Mouse (Mus musculus) MEL (cell line): ENCODE results near the gene Eftud2. TPM values are rescaled to one million over a fixed set of nuclear protein-coding genes. Genes with fewer than 3 reads are reported as not detected.
A peak's percentile ranks its signal among the peaks of the same experiment; 100 is the strongest.

Experiments used
- DNase-seq: peaks from one replicate; pipeline ENCODE4 v3.0.0; 2011; ENCODE audit warnings: low read depth, low spot score
- H3K27ac ChIP-seq: 2 replicates; pipeline ENCODE4 v1.5.1; 2012; ENCODE audit warnings: low read depth, mild to moderate bottlenecking, control low read depth, low read length, moderate library complexity; ENCODE audit not compliant: control insufficient read depth
- H3K27me3 ChIP-seq, 2 experiments: fragments of 150-350 bp in 1 of 2; sonication (generic) in 1 of 2; 2 replicates each; pipeline ENCODE4 v1.6.1; 2012; ENCODE audit warnings: low read length in 2 of 2, mild to moderate bottlenecking in 2 of 2, improper control_type of control experiment in 1 of 2, moderate library complexity in 1 of 2; ENCODE audit not compliant: insufficient read depth in 2 of 2, control insufficient read depth in 1 of 2
- H3K36me3 ChIP-seq, 2 experiments: 2 replicates each; pipeline ENCODE4 v1.6.1; 2012 to 2014; ENCODE audit warnings: low read length in 2 of 2, improper control_type of control experiment in 1 of 2, inconsistent platforms in 1 of 2, mild to moderate bottlenecking in 1 of 2; ENCODE audit not compliant: insufficient read depth in 2 of 2, control insufficient read depth in 1 of 2
- H3K4me1 ChIP-seq, 2 experiments: fragments of 150-350 bp in 1 of 2; sonication (generic) in 1 of 2; 2 replicates each; pipeline ENCODE4 v1.6.1; 2012; ENCODE audit warnings: low read length in 2 of 2, improper control_type of control experiment in 1 of 2, mild to moderate bottlenecking in 1 of 2; ENCODE audit not compliant: insufficient read depth in 2 of 2, control insufficient read depth in 1 of 2
- H3K4me3 ChIP-seq, 2 experiments: fragments of 150-350 bp in 1 of 2; sonication (generic) in 1 of 2; 2 replicates each; pipeline ENCODE4 v1.5.1; 2012; ENCODE audit warnings: low read depth in 2 of 2, low read length in 2 of 2, mild to moderate bottlenecking in 2 of 2, moderate library complexity in 2 of 2, control low read depth in 1 of 2, improper control_type of control experiment in 1 of 2; ENCODE audit not compliant: control insufficient read depth in 1 of 2, insufficient read depth in 1 of 2
- H3K79me2 ChIP-seq: 2 replicates; pipeline ENCODE4 v1.6.1; 2012; ENCODE audit warnings: mild to moderate bottlenecking, low read length, moderate library complexity; ENCODE audit not compliant: control insufficient read depth, poor library complexity, insufficient read depth
- H3K9ac ChIP-seq: 2 replicates; pipeline ENCODE4 v1.6.1; 2012; ENCODE audit warnings: low read depth, mild to moderate bottlenecking, control low read depth, low read length, moderate library complexity; ENCODE audit not compliant: control insufficient read depth, poor library complexity, severe bottlenecking
- H3K9me3 ChIP-seq: fragments of 150-350 bp; sonication (generic); replicated peaks from 2 replicates; pipeline ENCODE4 v1.6.1; 2012; ENCODE audit warnings: mild to moderate bottlenecking, low read length, improper control_type of control experiment, moderate library complexity; ENCODE audit not compliant: insufficient read depth
- E2F4 ChIP-seq: IDR thresholded peaks from 2 replicates; pipeline ENCODE4 v1.6.1; 2011; ENCODE audit warnings: low read depth, low read length, improper control_type of control experiment, borderline replicate concordance
- ELF1 ChIP-seq: IDR thresholded peaks from 2 replicates; pipeline ENCODE4 v1.6.1; 2014; ENCODE audit warnings: low read depth, mild to moderate bottlenecking, inconsistent platforms, low read length, improper control_type of control experiment, moderate library complexity
- EP300 ChIP-seq, 2 experiments: IDR thresholded peaks; 2 replicates each; pipeline ENCODE4 v1.6.1; 2011; ENCODE audit warnings: improper control_type of control experiment in 2 of 2, low read length in 2 of 2, low read depth in 1 of 2, mild to moderate bottlenecking in 1 of 2
- ETS1 ChIP-seq: IDR thresholded peaks from 2 replicates; pipeline ENCODE4 v1.6.1; 2012; ENCODE audit warnings: low read depth, mild to moderate bottlenecking, inconsistent platforms, low read length, improper control_type of control experiment, moderate library complexity
- HCFC1 ChIP-seq: IDR thresholded peaks from 2 replicates; pipeline ENCODE4 v1.6.1; 2012; ENCODE audit warnings: low read depth, mild to moderate bottlenecking, inconsistent platforms, low read length, improper control_type of control experiment, moderate library complexity
- MAX ChIP-seq: IDR thresholded peaks from 2 replicates; pipeline ENCODE4 v1.6.1; 2011; ENCODE audit warnings: low read length, improper control_type of control experiment
- MAZ ChIP-seq: IDR thresholded peaks from 2 replicates; pipeline ENCODE4 v1.6.1; 2012; ENCODE audit warnings: low read depth, mild to moderate bottlenecking, inconsistent platforms, low read length, improper control_type of control experiment
- NELFE ChIP-seq: IDR thresholded peaks from 2 replicates; pipeline ENCODE4 v1.6.1; 2011; ENCODE audit warnings: low read depth, low read length, improper control_type of control experiment
- POLR2AphosphoS2 ChIP-seq: IDR thresholded peaks from 2 replicates; pipeline ENCODE4 v1.6.1; 2011; ENCODE audit warnings: low read length, improper control_type of control experiment
- POLR2AphosphoS5 ChIP-seq: IDR thresholded peaks from 2 replicates; pipeline ENCODE4 v1.6.1; 2012; ENCODE audit warnings: low read depth, borderline replicate concordance, mild to moderate bottlenecking, inconsistent platforms, low read length, moderate library complexity, mixed read lengths
- RCOR1 ChIP-seq: IDR thresholded peaks from 2 replicates; pipeline ENCODE4 v1.6.1; 2012; ENCODE audit warnings: low read depth, mild to moderate bottlenecking, inconsistent platforms, low read length, improper control_type of control experiment
- TAL1 ChIP-seq: IDR thresholded peaks from 2 replicates; pipeline ENCODE4 v1.6.1; 2012; ENCODE audit warnings: mild to moderate bottlenecking, inconsistent platforms, low read length, moderate library complexity, mixed read lengths
- TBP ChIP-seq: IDR thresholded peaks from 2 replicates; pipeline ENCODE4 v1.8.0; 2011; ENCODE audit warnings: low read depth, low read length, improper control_type of control experiment
- TCF12 ChIP-seq: IDR thresholded peaks from 2 replicates; pipeline ENCODE4 v1.6.1; 2014; ENCODE audit warnings: low read depth, mild to moderate bottlenecking, inconsistent platforms, low read length, improper control_type of control experiment, moderate library complexity
- USF2 ChIP-seq, 2 experiments: IDR thresholded peaks; 2 replicates each; pipeline ENCODE4 v1.6.1; 2011 to 2012; ENCODE audit warnings: improper control_type of control experiment in 2 of 2, low read length in 2 of 2, borderline replicate concordance in 1 of 2, inconsistent platforms in 1 of 2, low read depth in 1 of 2, mild to moderate bottlenecking in 1 of 2; ENCODE audit not compliant: insufficient read depth in 1 of 2
- ZMIZ1 ChIP-seq: IDR thresholded peaks from 2 replicates; pipeline ENCODE4 v1.6.1; 2012; ENCODE audit warnings: low read depth, mild to moderate bottlenecking, inconsistent platforms, low read length, improper control_type of control experiment, moderate library complexity
- polyA plus RNA-seq, 2 experiments: library from polyadenylated mRNA; stranded (reverse) in 1 of 2; unstranded in 1 of 2; fragments of >175 nt in 1 of 2; fragments of >200 nt in 1 of 2; gene quantifications; 2 replicates each; pipeline versions ENCODE4 v1.2.1 to v1.2.4; 2012; ENCODE audit warnings: low replicate concordance in 2 of 2, low read depth in 1 of 2; ENCODE audit not compliant: insufficient read length in 2 of 2, insufficient read depth in 1 of 2, missing spikeins in 1 of 2
- total RNA-seq: library from RNA; depleted of rRNA; stranded (reverse); fragments of 300-350 nt; gene quantifications from 2 replicates; pipeline ENCODE4 v1.2.3, GENCODE M21; 2012

The Eftud2 gene
- total and polyA plus RNA-seq, 3 experiments, result 261 to 1,215 (median 424) TPM

DNA sequence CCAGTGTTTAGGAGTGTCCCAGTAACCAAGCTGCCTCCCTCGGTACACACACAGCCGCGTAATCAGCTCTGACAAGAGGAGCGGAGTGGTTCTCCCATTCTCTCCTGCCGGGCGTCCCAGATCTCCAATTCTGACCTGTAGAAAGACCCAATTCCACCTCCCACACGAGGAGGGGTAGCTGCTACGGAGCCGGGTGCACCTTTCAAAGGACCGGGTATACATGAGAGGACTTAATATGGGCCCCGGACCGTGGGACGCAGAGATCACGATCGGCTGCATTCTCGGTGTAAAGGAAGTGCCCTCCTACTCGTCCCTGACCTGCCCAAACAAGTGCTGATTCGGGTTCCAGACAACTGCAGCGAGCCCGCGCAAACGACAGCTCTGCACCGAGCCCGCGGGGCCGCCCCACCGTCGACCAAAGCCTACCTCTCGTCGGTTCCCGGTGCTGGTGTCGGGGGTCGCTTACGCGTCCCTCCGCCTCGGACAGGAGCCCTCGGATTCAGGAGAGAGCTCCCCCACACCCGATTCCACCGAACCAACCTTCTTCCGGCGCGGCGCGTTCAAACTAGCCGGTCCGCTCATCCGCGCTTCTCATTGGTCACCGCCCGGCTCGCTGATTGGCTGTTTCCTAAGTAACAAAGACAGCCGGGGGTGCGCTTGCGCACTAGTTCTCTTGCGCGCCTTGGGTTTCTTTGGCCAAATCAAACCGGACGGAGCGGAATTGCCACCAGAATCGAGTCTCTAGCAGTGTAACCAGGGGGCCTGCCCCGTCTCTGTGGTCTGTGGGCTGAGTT, 44.0 kb upstream of the Eftud2 start, which contains the start of gene Kif18b (continued):
- peak; percentile 93 for TF ChIP-seq POLR2AphosphoS2
- peak; percentile 70 for TF ChIP-seq ZMIZ1
- TF ChIP-seq TCF12, result peak; percentile 29; the same call in 1 of the 2 replicates
- 0 out of 4 replicates have a peak, but pooled peaks of 1 of the 2 experiments have one; percentile 4 for TF ChIP-seq EP300 (IDR thresholded peaks at IDR 0.05; ENCODE audit: low read depth in 1 of 2, low read length in 2 of 2)
- TF ChIP-seq NELFE, result peak; percentile 92
- TF ChIP-seq TBP, result peak; percentile 90
- peak; percentile 75 for TF ChIP-seq HCFC1

- Histone ChIP-seq H3K27me3 (no peaks in the 10 kb centered on the region), H3K4me1 (peaks cover 3 to 9% of the 10 kb centered on the region in 2 experiments; a peak in 3 of 4 replicates), H3K9me3 (no peaks in the 10 kb centered on the region), H3K27ac (no peak overlapping the region), H3K36me3 (peaks cover 11 to 14% of the 10 kb centered on the region in 2 experiments), H3K79me2 (peaks cover 52% of the 10 kb centered on the region), H3K4me3 (no peak overlapping the region), H3K9ac (no peak overlapping the region)
- TF ChIP-seq RCOR1 (no peak), MAZ (no peak), MAX (no peak), E2F4 (no peak)
- no peak for DNase-seq
These were observed 40.7 kb upstream of the Eftud2 start for GRCm38 (mm10) chr11:102921491-102921890.

DNA sequence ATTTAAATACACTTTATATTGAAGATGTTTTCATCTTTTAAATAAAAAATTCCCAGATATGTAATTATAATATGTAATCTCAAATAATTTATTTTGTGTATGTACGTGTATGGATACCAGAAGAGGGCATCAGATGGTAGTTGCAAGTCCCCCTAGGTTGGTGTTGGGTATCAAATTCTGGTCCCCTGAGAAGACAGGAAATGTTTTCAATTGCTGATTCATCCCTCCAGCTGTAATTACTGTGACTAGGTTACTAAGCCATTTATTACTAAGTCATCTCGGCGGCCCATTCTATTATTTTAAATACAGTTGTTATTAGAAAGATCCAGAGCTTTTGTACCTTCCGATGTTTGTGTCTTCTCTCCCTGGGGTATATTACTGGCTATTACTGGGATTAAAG, 37.3 kb upstream of the Eftud2 start:
- no peak overlapping the region for H3K4me3 ChIP-seq
- peaks cover 4 to 28% of the 10 kb centered on the region in 2 experiments for H3K36me3 ChIP-seq
- no peaks in the 10 kb centered on the region for H3K27me3 ChIP-seq
- no peak overlapping the region for H3K9ac ChIP-seq
- no peak overlapping the region for H3K27ac ChIP-seq
- TF ChIP-seq POLR2AphosphoS5 (no peak), TAL1 (no peak), POLR2AphosphoS2 (no peak), USF2 (IDR thresholded peaks at IDR 0.05; ENCODE audit: borderline replicate concordance in 1 of 2, insufficient read depth in 1 of 2, low read depth in 1 of 2, low read length in 2 of 2) (no peak), ETS1 (peak; percentile 29; the same call in 1 of the 2 replicates), ELF1 (no peak)
- H3K4me1 ChIP-seq, result peaks cover 0 to 2% of the 10 kb centered on the region in 2 experiments; a peak in 2 of 4 replicates
- no peaks in the 10 kb centered on the region for H3K9me3 ChIP-seq
- DNase-seq, result peak; percentile 23
- H3K79me2 ChIP-seq, result peaks cover 38% of the 10 kb centered on the region
